Mouse (Mus musculus): ENCODE data around the gene Herc1.

DNA sequence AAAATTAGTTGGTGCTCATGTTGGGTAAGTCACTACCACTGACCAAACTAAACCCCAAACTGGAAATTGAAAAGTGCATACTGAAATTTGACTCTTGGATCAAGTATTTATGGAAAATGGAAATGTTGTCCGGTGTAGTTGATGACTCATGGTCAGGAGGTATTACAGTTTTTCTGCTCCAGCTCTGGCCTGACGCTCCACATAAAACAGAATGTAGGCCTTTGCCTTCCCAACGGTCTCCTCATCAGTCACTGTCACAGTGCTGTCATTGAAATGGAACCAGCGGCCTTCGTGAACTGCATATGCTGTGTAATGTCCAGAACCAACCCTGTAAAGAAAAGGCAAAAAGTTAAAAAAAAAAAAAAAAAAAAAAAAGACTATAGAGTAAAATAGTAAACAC is 168.0 kb downstream of the Herc1 start:
- no peak for TF ChIP-seq CTCF (IDR thresholded peaks at IDR 0.05)
- TF ChIP-seq EP300 (IDR thresholded peaks at IDR 0.05), result no peak

All from lung, postnatal 0 days (tissue).